Mouse (Mus musculus): ENCODE results near the gene Hdac4.

The Hdac4 gene

DNA sequence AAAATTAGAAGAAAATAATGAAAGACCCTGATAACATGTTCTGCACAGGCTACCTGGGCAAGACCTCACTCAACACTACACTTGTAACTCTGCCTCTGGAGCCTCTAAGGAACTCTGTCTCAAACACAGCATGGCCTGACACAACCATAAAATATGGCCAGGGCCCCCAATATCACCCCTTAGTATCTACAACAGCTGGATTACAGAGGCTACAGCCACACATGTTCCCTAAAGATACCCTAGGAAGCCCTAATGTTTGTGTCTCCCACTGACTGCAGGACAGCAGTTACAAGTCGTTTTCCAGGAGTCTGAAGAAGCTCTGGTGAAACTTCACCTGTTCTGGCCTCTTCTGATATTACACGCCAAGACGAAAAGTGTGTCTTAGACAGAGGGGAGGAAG, 65.7 kb downstream of the Hdac4 start:
- DNase-seq = no peak

DNA sequence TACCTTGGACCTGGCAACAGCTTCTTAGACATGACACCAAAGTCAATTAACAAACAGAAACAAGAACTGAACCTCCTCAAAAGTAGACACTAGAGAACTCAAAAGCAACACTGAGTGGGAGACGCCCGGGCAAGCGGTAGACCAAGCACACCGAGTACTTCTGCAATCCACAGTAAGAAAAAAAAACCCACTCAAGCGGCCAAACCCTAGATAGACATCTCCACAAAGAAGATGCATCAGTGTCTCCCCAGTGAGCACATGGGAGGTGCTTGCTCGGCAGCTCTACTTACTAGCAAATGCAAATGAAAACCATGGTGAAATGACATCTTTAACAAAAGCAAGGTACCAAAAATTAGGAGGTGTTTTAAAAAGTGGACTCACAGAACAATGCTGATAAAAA, 67.7 kb downstream of the Hdac4 start:
- no peak for DNase-seq

DNA sequence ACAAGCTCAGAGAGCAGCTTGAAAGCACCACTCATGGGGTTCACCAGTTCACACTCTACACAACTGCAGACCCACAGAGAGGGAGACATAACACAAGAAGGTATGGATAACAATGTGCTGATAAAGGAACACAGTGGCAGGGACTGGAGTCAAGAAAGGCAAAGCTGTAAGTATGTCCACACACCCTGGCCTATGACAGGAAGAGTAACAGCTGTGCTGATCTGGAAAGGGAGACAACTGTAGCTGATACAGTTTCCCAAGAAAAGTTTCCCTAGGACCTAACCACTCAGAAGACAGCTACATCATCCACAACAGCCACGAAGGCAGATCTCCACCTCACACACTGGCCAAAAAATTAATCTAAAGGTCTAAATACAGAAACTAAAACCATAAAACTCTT, 68.1 kb downstream of the Hdac4 start:
- DNase-seq = no peak

DNA sequence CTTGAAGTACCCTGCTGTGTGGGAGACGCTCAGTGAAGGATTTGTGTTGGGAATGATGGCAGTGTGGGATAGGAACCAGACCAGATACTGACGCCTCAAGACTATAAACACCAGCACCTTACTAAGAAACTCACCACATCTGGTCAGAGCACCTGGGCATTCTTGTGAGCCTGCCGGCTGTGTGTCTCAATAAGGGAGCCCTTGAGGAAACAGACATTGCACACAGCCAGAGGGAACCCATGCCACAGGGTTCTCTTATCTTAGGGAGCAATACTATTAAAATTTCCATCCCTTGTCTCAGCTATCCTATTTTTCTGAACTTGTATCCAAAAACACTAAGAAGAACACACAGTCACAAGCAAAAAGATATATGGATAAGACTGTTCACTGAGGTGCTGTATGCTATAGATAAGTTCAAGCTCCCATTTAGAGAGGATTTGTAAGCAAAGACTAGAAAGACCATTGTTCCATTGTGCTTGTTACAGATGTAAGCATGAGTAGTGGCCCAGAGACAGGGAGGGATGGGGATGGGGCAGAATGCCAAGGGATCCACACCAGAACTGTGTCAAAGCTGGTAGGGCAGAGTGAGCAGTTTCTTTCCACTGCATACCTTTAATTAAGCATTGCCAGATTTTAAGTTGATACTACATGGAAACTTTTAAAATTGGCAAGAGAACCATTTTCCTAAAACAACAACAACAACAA, 70.8 kb downstream of the Hdac4 start:
- DNase-seq = no peak

DNA sequence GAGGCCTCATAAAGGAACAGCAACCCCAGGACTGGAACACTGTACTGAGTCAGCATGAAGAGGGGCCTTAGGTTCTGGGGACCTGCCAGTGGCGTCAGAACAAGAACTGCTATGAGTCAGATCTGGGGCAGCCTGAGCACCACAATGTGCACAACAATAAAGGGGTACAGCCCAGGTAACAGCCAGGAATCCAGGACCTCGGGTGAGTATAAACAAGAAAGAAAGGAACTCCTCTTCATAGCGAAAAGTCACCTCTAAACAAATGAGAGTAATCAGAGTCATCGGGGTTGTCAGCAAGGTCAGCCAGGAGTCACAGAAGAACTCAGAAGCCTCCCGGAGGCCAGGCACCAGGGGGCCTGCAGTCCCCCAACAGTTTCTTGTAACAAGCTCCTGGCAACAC, 76.2 kb downstream of the Hdac4 start:
- no peak for DNase-seq

DNA sequence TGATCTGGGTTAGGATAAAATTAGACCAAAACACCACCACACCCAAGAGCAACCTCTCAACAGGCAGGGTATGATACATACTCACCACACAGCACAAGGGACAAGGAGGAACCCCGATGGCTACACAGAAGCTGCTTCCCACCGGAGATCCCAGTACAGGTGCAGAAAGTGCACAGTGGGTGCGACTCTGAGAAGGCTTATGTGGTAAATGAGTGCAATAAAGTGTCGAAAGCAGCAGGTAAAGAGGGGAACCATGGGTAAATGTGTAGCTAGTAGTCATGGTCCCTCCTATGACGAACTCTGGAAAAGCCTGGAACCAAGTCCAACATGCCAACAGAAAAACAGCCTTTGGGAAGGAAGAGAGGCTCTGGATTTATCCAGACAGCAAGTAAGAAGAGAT, 77.9 kb downstream of the Hdac4 start:
- DNase-seq = no peak

DNA sequence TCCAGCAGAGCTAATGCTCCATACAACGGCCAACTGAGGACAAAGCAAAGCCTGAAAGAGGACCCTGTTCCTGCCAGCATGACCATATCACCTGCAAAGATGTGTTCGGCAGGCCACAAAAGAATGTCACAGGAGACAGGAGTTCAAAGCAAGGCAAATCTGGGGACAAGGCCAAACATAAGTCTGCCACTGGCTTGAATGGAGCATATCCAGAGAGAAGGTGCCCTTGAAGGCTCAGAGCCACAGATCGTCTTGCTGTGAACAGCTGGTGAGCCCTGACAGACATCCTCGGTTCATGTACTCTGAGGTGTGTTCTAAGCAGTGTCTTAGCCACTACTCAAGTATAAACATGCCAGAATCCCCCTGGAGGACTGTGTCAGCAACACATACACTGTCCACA, 79.3 kb downstream of the Hdac4 start:
- no peak for DNase-seq

DNA sequence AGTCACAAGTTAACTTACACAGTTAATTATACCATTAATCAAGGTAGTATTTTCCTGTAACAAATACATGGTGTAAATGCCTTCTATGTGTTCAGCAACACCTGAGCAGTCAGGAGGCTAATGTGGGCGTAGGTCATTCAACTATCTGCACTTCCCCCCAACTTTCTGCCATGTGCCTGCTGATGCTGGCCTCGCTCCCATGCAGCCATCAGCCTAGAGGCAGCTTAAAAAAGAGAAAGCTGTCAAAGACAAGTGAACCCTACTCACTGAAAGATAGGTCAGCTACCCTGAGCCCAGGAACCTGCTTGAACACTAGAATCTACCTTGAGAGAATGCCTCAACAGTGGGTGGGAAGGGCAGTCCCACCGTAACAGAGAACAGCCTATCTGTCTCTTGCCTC, 81.4 kb downstream of the Hdac4 start:
- DNase-seq = no peak

DNA sequence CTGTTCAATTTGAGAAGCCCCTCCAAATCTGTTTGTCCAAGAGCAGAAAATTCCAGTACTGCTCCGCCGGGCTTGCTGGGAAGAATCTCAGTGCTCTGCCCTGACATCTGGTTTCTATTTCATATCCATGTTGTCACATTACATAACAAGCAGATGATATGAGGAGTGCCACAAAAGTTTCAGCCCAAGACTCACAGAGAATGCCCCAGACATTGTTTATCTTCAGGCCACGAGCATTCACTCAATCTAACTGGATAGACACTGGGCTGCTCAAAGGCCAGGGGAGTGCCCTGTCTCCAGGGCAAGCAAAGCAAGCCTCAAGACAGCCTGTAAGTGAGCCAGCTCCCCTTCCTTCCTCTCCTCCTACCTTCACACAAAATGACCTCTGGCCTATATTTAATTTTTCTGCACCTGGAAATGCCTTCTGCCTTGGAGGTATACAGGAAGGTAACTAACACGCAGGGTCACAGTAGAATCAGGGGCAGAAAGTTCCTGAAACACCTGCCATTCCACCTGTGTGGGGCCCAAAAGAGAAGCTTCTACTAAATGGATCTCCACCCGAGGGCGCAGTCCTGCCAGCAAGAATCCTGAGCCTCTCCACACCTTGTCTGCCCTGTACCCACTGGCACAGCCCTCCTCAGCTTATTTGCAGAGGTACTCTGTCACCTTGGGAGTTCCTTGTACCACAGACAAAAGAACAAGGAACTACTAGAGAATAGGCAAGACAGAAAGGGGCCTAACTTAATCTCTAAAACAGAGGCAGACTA, 82.1 kb downstream of the Hdac4 start:
- DNase-seq = no peak

DNA sequence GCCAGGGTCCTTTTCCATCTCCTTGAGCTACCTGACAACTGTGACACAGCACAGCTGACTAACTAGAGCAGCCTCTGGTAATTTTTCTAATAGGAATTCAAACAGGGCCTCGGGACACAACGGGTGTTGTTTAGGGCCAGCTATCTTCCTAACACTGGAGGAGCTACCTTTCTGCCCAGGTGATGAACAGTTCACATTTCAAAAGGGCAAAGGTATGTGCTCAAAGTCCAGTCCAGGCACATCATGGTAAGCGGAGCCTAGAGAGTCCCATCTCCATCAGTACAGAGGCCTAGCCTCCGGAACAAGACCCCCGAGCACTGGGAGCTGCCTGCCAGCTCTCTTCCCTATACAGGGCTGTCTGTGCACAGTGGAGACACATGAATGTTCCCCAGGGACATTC, 82.9 kb downstream of the Hdac4 start:
- no peak for DNase-seq

DNA sequence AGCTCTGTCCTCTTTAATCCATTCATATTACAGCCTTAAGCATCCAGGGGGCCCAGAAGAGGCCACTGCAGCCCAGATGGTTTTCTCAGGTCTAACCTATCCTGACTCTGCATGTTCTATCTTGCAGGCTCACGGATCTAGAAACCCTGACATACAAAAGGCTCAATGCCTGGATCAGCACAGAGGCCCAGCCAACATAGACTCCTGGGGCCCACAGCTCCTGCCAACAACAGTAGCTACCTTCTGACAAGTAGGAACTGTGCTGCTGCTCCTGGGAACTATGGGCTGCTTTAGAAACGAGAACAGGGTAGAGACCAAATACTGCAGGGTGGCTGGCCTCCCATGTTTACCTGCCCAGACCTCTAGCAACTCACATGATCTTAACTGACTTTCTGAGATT, 83.9 kb downstream of the Hdac4 start:
- DNase-seq = no peak

DNA sequence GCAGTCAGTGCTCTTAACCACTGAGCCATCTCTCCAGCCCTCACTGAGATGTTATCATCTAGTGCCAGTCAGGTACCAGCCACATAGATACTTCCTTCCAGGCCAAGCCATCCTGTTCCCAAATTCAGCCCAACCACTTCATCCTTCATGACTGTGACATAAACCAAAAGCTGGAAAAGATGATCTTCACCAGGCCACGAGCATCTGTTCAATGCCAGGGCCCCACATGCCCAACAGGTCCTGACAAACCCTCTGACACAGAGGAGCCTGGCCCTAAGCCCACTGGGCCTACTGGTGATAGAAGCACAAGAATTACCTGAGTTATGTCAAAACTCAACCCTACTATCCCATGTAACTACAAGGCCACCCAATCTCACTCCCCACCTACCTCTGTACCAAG, 84.5 kb downstream of the Hdac4 start:
- DNase-seq = no peak

DNA sequence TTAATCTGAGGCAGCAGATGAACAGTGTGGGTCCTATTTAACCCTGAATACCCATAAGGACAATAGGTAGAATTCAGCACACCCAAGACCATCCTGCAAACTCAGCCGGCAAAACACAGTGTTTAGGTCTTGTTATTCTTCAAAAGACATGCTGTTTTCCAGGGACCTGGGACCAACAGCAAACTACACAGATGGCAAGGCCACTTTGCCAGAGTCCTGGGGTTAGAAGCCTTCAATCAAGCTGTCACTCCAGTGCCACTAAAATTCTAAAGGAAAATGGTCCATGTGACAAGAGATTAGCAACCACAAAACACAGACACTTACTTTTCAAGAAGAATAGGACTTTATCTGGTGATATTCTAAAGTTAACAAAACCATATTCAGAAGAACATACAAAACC, 86.3 kb downstream of the Hdac4 start:
- no peak for DNase-seq

DNA sequence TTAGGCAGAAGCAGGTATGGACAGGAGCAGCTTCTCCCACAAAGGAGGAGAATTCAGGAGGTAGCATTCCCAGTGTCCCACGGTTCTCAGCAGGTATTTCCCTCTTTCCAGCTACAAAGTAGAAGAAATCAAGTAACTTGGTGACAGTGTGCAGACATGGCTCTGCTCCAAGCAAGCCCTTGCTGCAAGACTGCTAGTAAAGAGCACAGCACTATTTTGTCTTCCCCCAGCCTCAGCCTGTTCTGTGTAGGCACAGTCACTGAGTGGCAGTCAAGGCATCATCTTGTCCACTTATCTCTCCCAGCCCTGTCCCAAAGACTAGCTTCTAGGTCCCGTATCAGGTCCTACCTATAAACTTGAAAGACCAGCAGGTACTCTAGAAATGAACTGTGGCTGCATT, 86.9 kb downstream of the Hdac4 start:
- DNase-seq = no peak

DNA sequence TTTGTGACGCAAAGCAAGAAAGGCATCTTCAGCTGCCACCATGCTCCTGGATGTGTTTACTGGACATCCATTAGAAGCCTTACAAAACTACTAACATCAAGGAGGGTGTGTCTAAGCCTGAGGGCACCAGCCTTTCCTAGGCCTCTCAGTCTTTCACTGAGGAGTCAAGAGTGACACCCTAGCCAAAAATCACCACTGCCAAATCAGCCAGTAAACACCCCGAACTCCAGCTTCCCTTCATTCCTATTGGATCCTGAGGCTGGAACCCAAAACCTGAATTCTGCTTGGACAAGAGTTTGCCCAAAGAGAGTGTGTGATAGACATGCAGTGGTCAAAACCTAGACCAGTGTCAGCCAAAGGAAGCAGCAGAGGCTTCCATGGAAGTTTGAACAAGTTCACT, 87.5 kb downstream of the Hdac4 start:
- DNase-seq = no peak

DNA sequence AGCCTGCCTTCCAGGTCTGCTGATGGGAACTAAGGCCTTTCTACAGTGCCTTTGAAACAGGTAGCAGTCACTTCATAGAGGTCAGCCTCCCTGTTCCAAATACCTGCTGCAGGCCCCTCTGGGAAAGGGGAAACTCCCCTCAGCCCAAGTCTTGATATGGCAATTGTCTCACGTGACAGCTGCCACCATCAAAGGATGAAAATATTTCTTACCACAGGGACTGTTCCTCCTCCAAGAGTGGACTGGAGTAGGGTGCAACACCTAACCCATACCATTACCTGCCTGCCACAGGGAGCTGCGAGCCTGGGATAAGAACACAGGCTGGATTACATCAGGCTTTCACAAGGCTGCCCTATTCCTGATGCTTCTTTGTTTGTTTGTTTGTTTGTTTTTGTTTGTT, 88.0 kb downstream of the Hdac4 start:
- no peak for DNase-seq

DNA sequence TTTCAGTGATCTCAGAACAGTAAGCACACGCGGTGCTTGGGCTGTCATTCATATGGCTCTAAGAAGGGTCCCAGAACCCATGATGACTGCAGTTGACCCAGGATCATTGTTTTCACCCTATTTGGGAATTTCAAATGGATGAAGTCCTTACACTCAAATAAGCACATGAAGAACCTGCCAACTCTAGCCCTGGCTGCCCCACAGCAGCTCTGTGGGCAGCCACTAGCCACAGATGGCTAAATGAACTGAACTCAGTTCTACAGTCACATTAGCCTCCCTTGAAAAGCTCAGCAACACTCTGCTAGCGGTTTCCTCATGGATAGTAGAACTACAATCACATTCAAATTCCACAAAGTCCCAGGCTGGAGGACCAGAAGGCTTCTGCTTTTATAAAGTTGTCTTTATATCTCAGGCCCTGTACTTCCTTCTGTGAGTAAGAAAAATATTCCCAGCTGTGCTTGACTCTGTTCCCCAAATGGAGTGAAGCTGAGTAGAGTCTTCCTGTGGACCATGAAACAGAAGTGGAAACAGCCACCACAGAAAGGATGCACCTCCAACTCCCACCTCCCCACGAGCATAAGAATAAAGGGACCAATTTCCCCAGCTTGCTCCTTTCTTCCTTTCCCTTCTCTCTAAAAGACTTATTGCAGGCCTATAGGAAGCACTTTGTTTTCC, 88.9 kb downstream of the Hdac4 start:
- DNase-seq = no peak

DNA sequence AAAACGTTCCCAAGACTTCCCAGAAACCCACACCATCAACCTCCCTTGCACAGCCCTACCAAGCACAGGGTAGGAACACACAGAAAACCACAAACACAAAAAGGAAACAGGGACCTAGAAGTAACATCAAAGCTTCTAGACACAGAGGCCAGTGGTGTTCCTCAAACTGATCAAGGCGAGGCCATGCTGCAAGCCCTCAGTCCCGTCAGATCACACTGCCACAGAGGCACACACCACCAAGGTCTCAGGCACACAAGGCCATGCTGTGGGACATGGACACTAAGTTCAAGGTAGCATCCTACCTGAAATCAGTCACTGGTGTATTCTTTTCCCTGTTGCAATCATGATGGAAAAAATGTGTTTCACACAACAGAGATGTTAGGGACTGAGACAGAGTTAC, 90.8 kb downstream of the Hdac4 start:
- no peak for DNase-seq

DNA sequence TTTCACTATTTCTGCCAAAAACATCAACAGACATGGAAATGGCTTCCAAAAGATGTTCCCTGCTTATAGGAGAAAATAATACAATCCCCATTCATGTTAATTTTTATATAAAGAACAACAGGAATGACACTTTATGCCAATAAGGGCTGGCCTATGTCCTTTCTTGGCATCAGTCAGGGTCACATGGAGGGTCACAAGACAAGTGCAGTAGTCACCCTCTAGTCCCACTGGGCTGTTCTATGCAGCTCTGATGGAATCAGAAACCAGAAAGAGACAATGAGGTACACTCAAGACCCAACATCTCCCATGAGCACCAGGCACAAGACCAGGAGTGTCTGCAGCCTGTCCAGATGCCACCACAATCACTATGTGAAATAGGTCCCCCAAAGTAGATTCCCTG, 91.5 kb downstream of the Hdac4 start:
- DNase-seq = no peak

DNA sequence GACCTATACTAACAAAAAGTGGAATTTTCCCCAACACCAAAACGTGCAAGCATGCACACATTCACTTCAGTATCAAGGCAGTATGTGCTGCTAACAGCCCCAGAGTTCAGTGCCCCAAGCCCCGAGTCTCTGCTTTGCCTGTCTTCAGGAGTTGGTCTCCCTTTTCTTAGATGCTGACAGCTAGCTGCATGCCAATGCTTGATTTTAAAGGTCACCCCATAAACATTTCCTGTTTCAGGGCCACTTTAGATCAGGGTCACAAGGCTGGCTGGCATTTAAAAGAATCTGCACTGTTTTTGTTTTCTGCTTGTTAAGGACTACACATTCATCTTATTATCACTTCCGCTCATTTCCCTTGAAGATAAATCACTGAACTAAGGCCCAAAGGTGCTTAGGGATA, 92.1 kb downstream of the Hdac4 start:
- no peak for DNase-seq

DNA sequence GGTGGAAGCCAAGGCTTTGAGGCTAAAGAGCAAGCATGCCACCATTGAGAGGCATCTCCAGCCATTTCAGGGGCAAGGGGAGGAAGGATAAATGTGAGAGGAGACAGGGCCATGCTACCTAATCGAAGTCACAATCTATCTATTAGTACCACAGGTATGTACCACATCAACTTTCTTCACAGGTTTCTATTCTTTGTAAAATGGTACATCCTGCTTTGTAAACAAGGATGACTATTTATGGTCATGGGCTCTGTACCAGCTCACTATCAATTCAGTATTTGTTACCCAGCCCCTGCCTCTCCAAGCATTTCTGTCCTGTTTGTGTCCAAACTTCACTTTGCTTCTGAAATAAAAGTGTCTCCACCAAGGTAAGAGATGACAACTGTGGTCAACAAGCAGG, 92.7 kb downstream of the Hdac4 start:
- DNase-seq = no peak

DNA sequence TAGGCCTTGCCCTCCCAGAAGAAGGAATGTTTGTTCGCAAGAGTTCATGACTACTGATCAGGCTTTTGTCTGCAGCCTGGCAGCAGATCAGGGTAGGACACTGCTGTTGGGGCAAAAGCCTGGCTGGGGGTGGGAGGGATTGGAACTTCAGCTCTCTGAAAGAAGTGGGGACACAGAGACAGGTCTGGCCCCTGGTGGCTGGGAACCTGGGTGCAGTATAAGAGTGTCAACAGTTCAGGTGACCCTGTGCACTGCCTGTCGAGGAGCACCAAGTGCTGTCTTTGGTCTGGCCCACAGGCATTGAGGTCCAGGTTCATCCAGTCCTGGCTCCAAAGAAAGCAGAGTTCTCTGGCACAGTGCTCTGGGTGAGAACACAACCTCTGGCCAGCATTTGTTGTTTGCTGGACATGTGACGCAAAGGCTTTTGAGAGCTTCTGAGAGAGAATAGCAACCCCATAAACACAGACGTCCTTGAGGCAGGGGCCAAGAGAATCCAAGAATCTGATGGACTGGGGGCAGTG, 95.1 kb downstream of the Hdac4 start:
- DNase-seq = no peak

DNA sequence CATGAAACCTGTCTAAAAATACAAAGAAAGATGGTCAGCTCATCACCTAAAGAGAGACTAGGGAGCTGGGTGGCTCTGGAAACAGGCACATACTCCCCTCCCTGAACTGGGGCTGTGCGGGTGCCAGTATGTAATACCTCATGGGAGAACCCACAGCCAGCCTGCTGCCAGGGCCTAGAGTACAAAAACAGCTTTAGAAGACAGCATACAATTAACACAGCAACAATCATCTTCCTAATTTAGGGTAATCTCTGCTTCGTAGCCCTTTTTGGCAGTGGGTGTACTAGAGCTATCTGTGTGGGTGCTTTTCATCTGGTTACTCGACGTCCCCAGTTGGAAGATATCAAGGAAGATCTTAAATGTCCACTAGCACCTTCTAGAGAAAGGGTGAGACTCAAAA, 95.5 kb downstream of the Hdac4 start:
- DNase-seq = no peak

DNA sequence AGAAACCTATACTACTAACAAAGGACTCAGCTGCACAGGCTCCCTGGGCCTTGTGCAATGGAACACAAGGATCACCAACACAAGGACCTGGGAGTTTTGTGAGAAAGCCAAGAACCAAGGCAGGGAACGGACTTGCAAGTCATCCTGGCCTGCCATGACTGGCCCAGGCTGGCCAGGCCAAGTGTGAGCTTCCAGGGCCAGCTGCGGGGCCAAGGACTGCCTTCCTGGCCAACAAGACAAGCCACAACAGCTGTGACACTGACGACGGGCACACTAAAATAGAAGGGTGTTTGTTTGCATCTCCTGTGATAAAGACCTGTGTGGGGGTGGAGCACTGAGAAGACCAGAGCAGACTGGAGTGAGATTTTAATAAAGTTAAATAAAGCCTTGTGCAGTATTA, 96.0 kb downstream of the Hdac4 start:
- DNase-seq = peak; percentile 6
